Mouse (Mus musculus) C2C12 (cell line): Measurements from ENCODE around the gene Myocos.

Source experiments
- CEBPB ChIP-seq: IDR thresholded peaks from one replicate; pipeline ENCODE4 v1.6.1; 2011; ENCODE audit warnings: low read depth, mild to moderate bottlenecking, control low read depth, moderate library complexity
- CTCF ChIP-seq: IDR thresholded peaks from one replicate; pipeline ENCODE4 v1.5.1; 2011; ENCODE audit not compliant: control insufficient read depth, insufficient read depth, insufficient read length
- MAX ChIP-seq: IDR thresholded peaks from one replicate; pipeline ENCODE4 v1.6.1; 2011; ENCODE audit warnings: mild to moderate bottlenecking, control low read depth
- MYOD1 ChIP-seq: IDR thresholded peaks from one replicate; pipeline ENCODE4 v1.6.1; 2011; ENCODE audit warnings: low read depth; ENCODE audit not compliant: control insufficient read depth, insufficient read length

DNA sequence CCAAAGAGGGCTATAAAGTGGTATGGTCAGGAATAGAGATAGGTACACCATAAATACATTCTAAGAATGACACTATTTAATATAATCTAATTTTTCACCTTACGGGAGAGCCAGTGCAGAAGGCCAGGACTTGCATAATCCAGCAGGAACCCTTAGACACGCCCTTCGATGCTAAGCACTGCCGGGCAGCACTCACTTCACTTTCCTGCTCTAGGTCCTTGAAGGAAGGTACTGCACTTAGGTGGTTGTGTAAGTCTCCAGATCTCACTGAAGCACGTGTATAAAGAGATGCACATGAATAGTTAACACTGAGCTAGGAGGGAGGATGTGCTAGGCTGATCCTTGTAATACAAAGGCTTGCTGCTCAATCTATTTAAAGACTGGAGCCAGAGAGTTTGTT lies 58.4 kb downstream of the Myocos start:
- TF ChIP-seq MYOD1 (no peak), CTCF (no peak), CEBPB (no peak), MAX (no peak)
